Mouse (Mus musculus) cerebellum, adult 9-10 months (tissue): ENCODE measurements at regions not wholly inside any gene's neighbourhood (a gene's known extent, or its start where the extent isn't known, plus 50 kb on each side); places are given as distances from the start of the nearest gene placed in this dataset.

Source experiments
- DNase-seq: peaks from one replicate; pipeline ENCODE4 v3.0.0; 2022

DNA sequence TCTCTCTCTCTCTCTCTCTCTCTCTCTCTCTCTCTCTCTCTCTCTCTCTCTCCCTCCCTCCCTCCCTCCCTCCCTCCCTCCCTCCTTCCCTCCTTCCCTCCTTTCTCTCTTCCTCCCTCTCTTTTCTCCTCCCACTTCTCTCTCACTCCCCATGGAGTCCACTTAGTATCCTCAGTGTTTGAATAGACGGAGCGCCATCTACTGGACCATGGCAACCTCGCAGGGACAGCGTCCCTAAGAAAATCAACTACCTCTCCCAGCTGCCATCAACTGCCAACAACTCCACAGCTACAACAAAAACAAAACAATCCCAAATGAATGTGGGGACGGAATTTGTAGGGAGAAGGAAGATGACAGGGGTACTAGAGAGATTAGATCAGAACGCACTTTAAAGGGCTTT lies 69.5 kb upstream of the Gls start:
- peak; percentile 90 for DNase-seq

DNA sequence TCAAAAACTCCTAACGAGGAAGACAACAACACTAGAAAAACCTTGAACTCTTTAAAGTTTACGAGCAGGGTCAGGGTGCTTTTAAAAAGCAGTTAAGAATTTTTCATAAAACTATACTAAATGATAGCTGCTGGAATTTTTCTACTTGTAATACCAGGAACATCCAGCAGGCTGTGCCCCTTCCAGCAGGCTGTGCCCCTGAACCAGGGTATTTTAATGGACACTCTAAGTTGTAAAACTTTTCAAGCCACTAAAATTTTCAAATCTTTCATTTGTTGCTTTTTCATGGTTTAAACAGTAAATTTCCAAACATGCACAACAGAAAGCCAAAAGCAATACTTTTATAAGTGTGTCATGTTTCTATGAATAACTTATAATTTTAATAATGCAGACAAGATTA lies 68.2 kb upstream of the Gls start:
- no peak for DNase-seq

DNA sequence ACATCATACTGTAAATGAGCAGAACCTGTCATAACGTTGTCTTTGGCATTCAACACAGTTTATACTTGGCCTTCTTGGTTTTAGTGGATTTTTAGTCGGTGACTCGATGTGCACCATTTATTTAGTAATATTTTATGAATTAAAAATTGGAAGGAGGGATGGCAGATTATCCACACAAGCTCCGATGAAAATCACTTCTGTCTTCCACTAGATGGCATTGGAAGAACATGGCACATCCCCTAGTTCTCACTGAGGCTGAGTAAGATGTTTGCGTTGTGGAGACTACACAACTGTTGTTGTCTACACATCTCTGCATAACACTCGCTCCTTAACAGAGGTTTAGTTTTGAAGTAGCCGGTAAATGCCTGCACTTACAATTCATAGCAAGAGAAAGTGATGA lies 66.5 kb upstream of the Gls start:
- peak; percentile 33 for DNase-seq

DNA sequence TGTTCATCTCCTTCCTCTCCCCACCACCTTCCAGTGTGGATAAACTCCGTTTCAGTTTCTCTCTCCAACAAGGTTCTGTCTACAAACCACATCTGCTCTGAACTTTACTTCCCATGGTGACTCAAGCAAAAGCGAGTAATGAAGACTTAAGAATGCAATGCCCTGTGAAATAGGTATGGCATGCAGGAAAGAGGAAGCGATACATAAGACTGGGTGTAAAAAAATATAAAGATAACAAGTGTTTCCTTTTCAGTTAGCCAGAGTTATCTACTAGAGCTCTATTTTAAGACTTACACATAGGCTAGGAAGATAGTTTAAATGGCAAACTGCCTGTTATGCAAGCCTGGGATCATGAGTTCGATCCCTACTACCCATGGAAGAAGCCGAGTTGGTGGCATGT lies 65.3 kb upstream of the Gls start:
- DNase-seq: no peak

DNA sequence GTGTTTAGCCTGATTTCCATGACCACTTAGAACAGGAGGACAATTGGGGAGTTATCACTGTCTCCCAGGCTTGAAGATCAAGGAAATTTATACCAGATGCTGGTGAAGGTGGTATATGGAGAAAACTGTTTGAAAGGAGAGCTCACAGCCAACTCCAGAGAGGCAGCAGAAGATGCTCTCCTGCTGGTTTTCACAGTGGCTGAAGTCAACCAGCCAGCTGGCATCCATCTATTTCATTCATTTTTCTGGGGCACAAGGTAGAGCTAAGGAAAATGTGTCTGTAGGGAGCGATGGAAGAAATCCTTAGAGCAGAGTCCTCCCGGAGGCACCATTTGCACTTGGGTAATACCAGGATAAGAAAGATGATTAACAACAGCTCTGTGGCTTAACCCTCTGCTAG lies 63.1 kb upstream of the Gls start:
- DNase-seq: peak; percentile 48

DNA sequence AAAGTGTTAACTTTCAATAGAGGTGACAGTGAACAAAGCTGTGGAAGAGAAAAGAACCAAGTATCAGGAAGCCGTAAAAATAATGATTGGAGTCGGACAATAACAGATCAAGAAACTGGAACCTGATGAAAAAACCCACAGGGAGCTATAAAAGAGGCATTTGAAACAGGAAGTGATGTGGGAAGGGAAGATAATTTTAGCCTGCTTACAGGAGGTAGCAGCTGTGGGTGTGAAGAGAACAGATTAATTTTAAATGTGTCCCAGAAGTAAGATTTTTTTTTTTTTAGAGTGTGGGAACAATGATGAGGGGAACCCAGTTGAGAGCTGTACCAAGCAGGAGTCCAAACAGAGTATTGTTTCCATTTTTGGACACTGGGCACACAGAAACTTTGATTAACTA lies 61.5 kb upstream of the Gls start:
- no peak for DNase-seq

DNA sequence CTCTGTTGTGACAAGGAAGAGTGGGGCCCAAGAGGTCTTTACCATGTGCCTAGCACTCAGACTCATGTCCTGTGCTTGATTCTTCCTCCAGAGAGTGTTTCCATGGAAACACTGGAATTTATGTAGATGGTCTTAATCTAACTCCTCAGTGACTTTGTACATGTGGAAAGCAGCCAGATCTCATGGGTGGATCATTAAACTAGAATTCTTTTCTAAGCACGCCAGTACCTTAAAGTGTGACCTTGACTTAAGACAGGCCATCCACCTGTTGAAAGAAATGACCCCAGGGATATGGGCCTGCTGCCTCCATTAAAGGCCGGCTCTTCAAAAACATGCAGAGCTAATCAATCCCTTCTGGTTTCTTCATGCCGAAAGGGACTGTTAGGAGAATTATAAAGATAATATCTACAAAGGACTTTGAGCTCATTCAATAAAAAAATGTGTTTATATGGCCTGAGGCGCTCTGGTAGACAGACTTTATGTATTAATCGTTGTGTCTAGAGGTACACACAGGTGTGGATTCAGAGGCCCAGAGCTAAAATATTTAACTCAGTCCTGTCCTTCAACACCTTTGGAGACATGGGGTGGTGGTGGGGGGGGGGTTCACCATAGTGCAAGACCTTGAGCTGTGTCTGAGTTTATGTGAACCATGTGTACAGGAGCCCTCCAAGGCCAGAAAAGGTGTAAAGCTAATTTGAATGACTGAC lies 60.5 kb upstream of the Gls start:
- DNase-seq: no peak
